Mouse (Mus musculus) bone marrow, adult 2 months (tissue): ENCODE results near the gene Pmpcb.

ENCODE experiments used
- CTCF ChIP-seq: fragments of 200-500 bp; IDR thresholded peaks from 2 replicates; pipeline ENCODE4 v1.5.1; 2011; ENCODE audit warnings: low read length, control low read depth; ENCODE audit not compliant: control insufficient read depth, insufficient read depth
- POLR2A ChIP-seq: fragments of 200-500 bp; IDR thresholded peaks from 2 replicates; pipeline ENCODE4 v1.6.1; 2011; ENCODE audit warnings: low read depth, mild to moderate bottlenecking, control low read depth, low read length, borderline replicate concordance; ENCODE audit not compliant: control insufficient read depth

DNA sequence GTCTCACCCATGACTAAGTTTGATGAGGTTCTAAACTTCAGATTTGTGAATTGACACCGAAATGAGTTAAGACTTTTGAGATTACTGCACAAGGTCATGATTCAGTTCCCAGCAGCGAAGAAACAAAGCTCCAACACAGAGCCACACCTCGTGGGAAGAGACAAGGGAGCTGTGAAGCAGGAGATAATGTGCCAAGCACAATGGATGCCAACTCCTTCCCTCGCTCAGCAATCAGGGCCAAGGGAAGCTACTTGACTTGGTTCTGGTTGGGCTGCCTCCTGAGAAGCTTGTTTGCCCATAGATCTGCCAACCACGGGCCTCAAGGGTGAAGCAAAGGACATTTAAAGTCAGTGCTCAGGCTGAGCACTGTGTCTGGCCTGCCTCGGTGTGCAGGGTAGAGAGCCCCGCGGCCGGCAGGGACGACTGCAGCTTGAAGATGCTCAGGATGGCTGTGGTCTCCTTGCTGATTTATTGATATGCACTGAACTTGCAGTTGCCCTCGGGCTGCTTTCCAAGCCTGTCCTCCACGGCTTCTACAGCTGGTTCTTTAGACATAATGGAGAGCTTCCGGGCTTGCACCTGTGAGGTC lies 24.7 kb upstream of the Pmpcb start:
- no peak for TF ChIP-seq CTCF
- TF ChIP-seq POLR2A: no peak
